Mouse (Mus musculus) embryo, embryonic 10.5 days (tissue): ENCODE results near the gene Amelx.

Source experiments
- DNase-seq: peaks from one replicate; pipeline ENCODE4 v3.0.0-alpha.2; 2015; ENCODE audit warnings: low spot score

Amelx gene

GRCm38 (mm10) chrX:169187100-169187499 lies at the start of gene Amelx:
Gene Amelx (minus strand): TSS chrX:169187200.
- no peak for DNase-seq

- no peak for DNase-seq
These were observed 35.5 kb upstream of the Amelx start for GRCm38 (mm10) chrX:169222357-169223062.

GRCm38 (mm10) chrX:169220064-169220463 lies 33.1 kb upstream of the Amelx start:
- DNase-seq = no peak

- DNase-seq = no peak
These were observed 23.0 kb upstream of the Amelx start for GRCm38 (mm10) chrX:169210019-169210418.

- DNase-seq = no peak
These were observed 8.4 kb downstream of the Amelx start for GRCm38 (mm10) chrX:169178634-169179033.

GRCm38 (mm10) chrX:169173796-169174195 lies 13.2 kb downstream of the Amelx start:
- DNase-seq = no peak

GRCm38 (mm10) chrX:169170981-169171380 lies 16.0 kb downstream of the Amelx start:
- no peak for DNase-seq

- no peak for DNase-seq
These were observed 28.6 kb downstream of the Amelx start for GRCm38 (mm10) chrX:169158385-169158784.

GRCm38 (mm10) chrX:169153805-169154204 lies 33.2 kb downstream of the Amelx start:
- DNase-seq = no peak

GRCm38 (mm10) chrX:169140467-169140866 lies 46.5 kb downstream of the Amelx start:
- no peak for DNase-seq

GRCm38 (mm10) chrX:169139758-169140157 lies 47.2 kb downstream of the Amelx start:
- DNase-seq = no peak
